Mouse (Mus musculus) naive thymus-derived CD4-positive, alpha-beta T cell, adult 5 months (primary cell): ENCODE results near the gene Immt. TPM values are rescaled to one million over a fixed set of nuclear protein-coding genes. Genes with fewer than 3 reads are reported as not detected.

Source experiments
- polyA plus RNA-seq: library from polyadenylated mRNA; unstranded; fragments of 100-300 nt; shearing (Covaris generic); gene quantifications from one replicate; pipeline ENCODE4 v1.2.1, GENCODE M21; 2017

The Immt gene
- 106 TPM for polyA plus RNA-seq

GRCm38 (mm10) chr6:71830690-71831580 lies at the start of gene Immt:
TSS of gene Immt (plus strand) at chr6:71831331.

GRCm38 (mm10) chr6:71826869-71827268 lies 4.3 kb upstream of the Immt start, which contains the start of gene Mrpl35:
TSS of gene Mrpl35 (minus strand) at chr6:71826969.

GRCm38 (mm10) chr6:71908481-71909381 lies 77.6 kb downstream of the Immt start, which contains the start of the genes Ptcd3 and Polr1a:
TSS of gene Ptcd3 (minus strand) at chr6:71908750.
TSS of gene Polr1a (plus strand) at chr6:71909053.

Other genes starting within 250 kb of the Immt start
- 181 TPM for gene Kdm3a, start 198.3 kb upstream of the Immt start, polyA plus RNA-seq
- 0.11 TPM for gene Reep1, start 123.8 kb upstream of the Immt start, polyA plus RNA-seq
- 38.7 TPM for gene Mrpl35, start 4.4 kb upstream of the Immt start, polyA plus RNA-seq
- gene Ptcd3, start 77.4 kb downstream of the Immt start, polyA plus RNA-seq: 68.4 TPM
- gene Polr1a, start 77.7 kb downstream of the Immt start, polyA plus RNA-seq: 72.0 TPM